Mouse (Mus musculus) lung, postnatal 0 days (tissue): ENCODE measurements at regions not wholly inside any gene's neighbourhood (a gene's known extent, or its start where the extent isn't known, plus 50 kb on each side); places are given as distances from the start of the nearest gene placed in this dataset.

Source experiments
- CTCF ChIP-seq: IDR thresholded peaks from 2 replicates; pipeline ENCODE4 v1.5.1; 2016; ENCODE audit warnings: antibody characterized with exemption, mild to moderate bottlenecking
- EP300 ChIP-seq: IDR thresholded peaks from 2 replicates; pipeline ENCODE4 v1.6.1; 2016; ENCODE audit warnings: antibody characterized with exemption, mild to moderate bottlenecking, control low read depth

- TF ChIP-seq CTCF (no peak), EP300 (no peak)
Measured at GRCm38 (mm10) chr8:86125244-86125643, 284.5 kb downstream of the Phkb start.
